Mouse (Mus musculus): ENCODE measurements around the gene Ccin. TPM values are rescaled to one million over a fixed set of nuclear protein-coding genes. Genes with fewer than 3 reads are reported as not detected.

The Ccin gene
- polyA plus RNA-seq, 1 experiment from 2014 or later, result not detected

DNA sequence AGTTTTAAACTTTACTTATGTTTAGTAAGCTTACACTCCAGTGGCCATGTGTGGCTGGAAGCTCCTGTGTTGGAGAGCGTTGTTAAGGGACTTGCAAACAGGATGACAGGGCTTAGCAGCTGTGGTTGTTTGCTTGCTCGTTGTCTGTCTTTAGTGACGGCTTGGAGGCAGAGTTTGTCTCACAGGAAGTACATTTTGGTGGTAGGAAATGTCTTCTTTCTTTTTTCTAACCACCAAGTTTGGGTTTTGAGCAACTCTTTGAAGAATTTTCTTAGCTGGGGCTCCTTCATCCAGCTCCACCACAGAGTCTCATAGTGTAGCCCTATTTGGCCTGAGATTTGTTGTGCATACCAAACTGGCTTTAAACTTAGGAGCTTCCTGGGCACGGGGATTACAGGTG is 39.0 kb downstream of the Ccin start:
- H3K4me2 ChIP-seq, result no peak overlapping the region
- H3K9ac ChIP-seq (replicated peaks), result no peak overlapping the region
- WGBS, result 77% methylated on average over 4 of the region's 4 CpGs
- no peaks in the 10 kb centered on the region for H3K4me1 ChIP-seq (replicated peaks)
- H3K9me3 ChIP-seq, result no peaks in the 10 kb centered on the region
- H3K36me3 ChIP-seq, result peaks cover 92% of the 10 kb centered on the region
- H3K27ac ChIP-seq, result no peak overlapping the region
- H3K4me3 ChIP-seq (replicated peaks), result no peak overlapping the region
- H3K27me3 ChIP-seq, result no peaks in the 10 kb centered on the region
- ATAC-seq (ENCODE audit: insufficient number of reproducible peaks, insufficient read depth, low FRiP score, low TSS enrichment, low read depth), result no peak

DNA sequence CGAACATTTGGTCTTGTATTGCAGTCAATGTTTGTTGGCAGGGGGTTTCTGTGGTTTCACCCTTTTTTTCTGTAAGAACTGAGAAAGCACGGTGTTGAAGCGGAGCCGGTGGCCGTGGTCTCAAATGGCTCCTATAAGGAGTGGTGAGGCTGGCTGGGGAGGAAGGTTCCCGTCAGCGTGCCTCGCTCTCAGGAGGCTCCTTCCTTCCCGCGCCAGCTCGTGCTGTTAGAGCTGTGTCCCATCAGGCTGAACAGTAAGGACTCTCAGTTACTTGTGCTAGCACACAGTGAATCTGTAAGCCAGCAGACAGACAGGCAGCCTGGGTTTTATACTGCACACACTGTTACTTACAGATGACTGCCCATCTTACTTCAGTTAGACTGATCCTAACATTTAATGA is 39.5 kb downstream of the Ccin start:
- no peak for ATAC-seq (ENCODE audit: insufficient number of reproducible peaks, insufficient read depth, low FRiP score, low TSS enrichment, low read depth)
- WGBS, result 93% methylated on average over 11 of the region's 11 CpGs

DNA sequence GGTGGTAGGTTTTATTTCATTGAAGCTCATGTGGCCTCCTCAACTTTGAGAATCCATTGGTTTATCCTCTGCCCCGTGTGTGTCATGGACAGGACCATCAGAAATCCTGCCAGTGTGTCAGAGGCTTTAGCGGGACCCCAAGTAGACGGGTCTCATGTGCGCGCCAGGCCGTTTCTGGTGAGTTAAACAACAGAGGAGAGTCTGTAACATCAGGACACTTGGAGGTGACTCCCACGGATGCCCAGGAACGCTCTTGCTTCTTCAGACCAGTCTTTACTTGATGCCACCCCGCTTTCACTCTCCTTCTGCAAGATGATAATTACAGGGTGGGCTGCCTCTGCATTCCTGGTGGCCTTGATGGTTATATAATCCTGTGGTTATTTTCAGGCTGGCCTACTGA is 40.4 kb downstream of the Ccin start:
- Histone ChIP-seq H3K4me1 (replicated peaks) (no peaks in the 10 kb centered on the region), H3K4me2 (no peak overlapping the region), H3K36me3 (peaks cover 99% of the 10 kb centered on the region), H3K9ac (replicated peaks) (no peak overlapping the region), H3K27ac (no peak overlapping the region), H3K9me3 (no peaks in the 10 kb centered on the region), H3K4me3 (replicated peaks) (no peak overlapping the region), H3K27me3 (no peaks in the 10 kb centered on the region)
- WGBS, result 93% methylated on average over 9 of the region's 9 CpGs
- no peak for ATAC-seq (ENCODE audit: insufficient number of reproducible peaks, insufficient read depth, low FRiP score, low TSS enrichment, low read depth)

More for the DNA sequence above, 39.5 kb downstream of the Ccin start:
- H3K9ac ChIP-seq (replicated peaks), result no peak overlapping the region
- H3K4me1 ChIP-seq (replicated peaks), result no peaks in the 10 kb centered on the region
- no peak overlapping the region for H3K4me3 ChIP-seq (replicated peaks)
- H3K27me3 ChIP-seq, result no peaks in the 10 kb centered on the region
- no peak overlapping the region for H3K27ac ChIP-seq
- H3K36me3 ChIP-seq, result peaks cover 96% of the 10 kb centered on the region
- no peaks in the 10 kb centered on the region for H3K9me3 ChIP-seq
- no peak overlapping the region for H3K4me2 ChIP-seq

DNA sequence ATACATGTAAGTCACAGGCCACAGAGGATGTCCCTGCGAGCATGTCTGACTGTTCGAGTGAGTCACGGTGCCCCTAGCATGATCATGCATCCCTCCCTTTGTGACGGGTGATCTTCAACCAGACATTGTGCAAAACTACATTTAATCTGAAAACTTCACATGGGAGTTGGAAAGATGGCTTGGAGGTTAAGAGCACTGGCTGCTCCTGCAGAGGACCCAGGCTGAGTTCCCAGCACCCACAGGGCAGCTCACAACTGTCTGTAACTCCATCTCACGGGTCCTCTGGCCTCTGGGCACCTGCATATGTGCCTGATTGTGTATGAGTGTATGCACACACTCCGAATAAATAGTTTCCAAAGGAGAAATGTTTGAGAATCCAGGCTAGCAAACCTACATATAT is 41.0 kb downstream of the Ccin start:
- ATAC-seq (ENCODE audit: insufficient number of reproducible peaks, insufficient read depth, low FRiP score, low TSS enrichment, low read depth), result no peak
- no peak overlapping the region for H3K27ac ChIP-seq
- WGBS, result 95% methylated on average over 6 of the region's 6 CpGs
- peaks cover 99% of the 10 kb centered on the region for H3K36me3 ChIP-seq
- H3K9me3 ChIP-seq, result no peaks in the 10 kb centered on the region
- H3K4me3 ChIP-seq (replicated peaks), result no peak overlapping the region
- no peaks in the 10 kb centered on the region for H3K4me1 ChIP-seq (replicated peaks)
- no peak overlapping the region for H3K9ac ChIP-seq (replicated peaks)
- H3K27me3 ChIP-seq, result no peaks in the 10 kb centered on the region
- no peak overlapping the region for H3K4me2 ChIP-seq

DNA sequence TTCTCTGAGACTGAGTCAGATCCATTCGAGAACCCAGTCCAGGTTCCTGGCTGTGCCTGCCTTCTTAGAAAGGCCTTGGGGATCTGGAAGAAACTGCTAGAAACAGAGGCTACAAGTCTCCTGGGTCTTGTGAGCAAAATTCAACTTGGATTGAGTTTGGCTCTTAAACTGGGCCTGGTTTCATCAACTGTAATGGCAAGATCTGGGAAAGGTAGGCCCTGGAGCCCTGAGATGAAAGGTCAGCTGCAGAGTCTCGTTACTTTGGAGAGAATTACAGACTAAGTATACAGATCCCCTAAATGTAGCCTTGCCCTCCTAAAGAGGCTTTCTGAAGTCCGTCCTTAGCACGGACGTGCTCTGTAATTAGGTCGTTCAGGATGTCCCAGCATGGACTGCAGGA is 42.3 kb downstream of the Ccin start:
- ATAC-seq (ENCODE audit: insufficient number of reproducible peaks, insufficient read depth, low FRiP score, low TSS enrichment, low read depth), result no peak
- Histone ChIP-seq H3K4me2 (no peak overlapping the region), H3K36me3 (peaks cover 99% of the 10 kb centered on the region), H3K4me1 (replicated peaks) (no peaks in the 10 kb centered on the region), H3K9me3 (no peaks in the 10 kb centered on the region), H3K9ac (replicated peaks) (no peak overlapping the region), H3K27ac (no peak overlapping the region), H3K4me3 (replicated peaks) (no peak overlapping the region), H3K27me3 (no peaks in the 10 kb centered on the region)
- WGBS, result 69% methylated on average over 6 of the region's 6 CpGs

DNA sequence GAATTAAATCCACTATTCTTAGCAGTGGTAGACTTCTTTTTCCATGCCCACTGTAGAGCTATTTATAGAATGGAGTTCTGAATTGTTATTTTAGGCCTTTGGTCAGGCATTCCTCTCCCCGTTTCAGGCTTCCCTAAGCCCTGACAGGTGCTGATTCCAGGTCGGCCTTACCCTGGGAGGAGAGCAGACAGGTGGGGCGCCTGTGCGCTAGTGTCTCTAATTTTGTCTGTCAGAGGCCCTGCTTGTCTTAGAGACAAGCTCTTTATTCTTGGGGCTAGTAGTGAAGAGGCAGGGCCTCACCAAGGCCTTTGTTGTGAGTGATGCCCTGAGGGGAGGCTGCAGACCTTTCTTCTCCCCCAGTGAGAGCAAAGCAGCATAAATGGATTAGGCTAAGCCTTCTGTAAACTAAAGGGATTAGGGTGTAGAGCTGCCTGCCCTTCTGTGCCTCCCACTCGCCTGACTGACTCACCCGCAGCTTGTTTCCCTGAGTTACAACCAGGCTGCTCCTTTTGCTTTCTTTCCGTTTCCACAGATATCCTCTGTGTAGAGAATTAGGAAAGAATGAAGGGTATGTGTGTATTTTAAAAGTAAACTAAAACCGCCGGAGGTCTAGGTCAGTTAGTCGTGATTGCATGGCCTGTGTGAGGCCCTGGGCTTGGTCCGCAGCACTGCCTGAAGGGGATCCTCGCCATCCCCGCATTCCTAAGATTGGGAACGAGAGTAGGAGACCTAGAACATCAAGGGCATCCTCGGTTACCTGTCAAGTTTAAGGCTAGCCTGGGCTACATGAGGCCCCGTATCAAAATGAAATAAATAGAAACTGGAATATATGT is 45.2 kb downstream of the Ccin start:
- Histone ChIP-seq H3K4me2 (no peak overlapping the region), H3K4me1 (replicated peaks) (no peaks in the 10 kb centered on the region), H3K9me3 (no peaks in the 10 kb centered on the region), H3K27me3 (no peaks in the 10 kb centered on the region), H3K9ac (replicated peaks) (no peak overlapping the region), H3K27ac (no peak overlapping the region), H3K4me3 (replicated peaks) (no peak overlapping the region), H3K36me3 (peaks cover 99% of the 10 kb centered on the region)
- 44% methylated on average over 16 of the region's 16 CpGs for WGBS
- peak; percentile 37; the same call in 1 of the 2 replicates for ATAC-seq (ENCODE audit: insufficient number of reproducible peaks, insufficient read depth, low FRiP score, low TSS enrichment, low read depth)

DNA sequence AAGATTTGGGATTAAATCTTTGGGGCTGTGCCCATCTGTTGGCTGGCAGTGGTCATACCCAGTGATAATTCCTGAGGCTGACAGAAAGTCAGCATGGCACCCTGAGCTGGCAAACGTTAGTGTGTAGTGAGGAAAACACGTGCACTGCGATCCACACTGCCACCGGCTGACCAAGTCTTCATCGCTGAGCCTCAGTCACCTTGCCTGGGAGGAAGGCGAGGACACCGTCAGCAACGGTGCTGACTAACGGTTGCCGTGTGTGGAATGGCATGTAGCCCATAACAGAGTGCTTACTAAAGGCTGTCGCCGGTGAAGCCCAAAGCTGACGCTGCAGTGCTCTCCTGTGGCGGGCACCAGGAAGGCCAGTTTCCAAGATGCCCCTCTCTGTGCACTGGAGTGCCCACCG is 46.4 kb downstream of the Ccin start:
- Histone ChIP-seq H3K4me3 (replicated peaks) (no peak overlapping the region), H3K4me1 (replicated peaks) (no peaks in the 10 kb centered on the region), H3K36me3 (peaks cover 97% of the 10 kb centered on the region), H3K27ac (no peak overlapping the region), H3K4me2 (no peak overlapping the region), H3K9me3 (no peaks in the 10 kb centered on the region), H3K9ac (replicated peaks) (no peak overlapping the region), H3K27me3 (no peaks in the 10 kb centered on the region)
- 91% methylated on average over 15 of the region's 15 CpGs for WGBS
- ATAC-seq (ENCODE audit: insufficient number of reproducible peaks, insufficient read depth, low FRiP score, low TSS enrichment, low read depth), result no peak

DNA sequence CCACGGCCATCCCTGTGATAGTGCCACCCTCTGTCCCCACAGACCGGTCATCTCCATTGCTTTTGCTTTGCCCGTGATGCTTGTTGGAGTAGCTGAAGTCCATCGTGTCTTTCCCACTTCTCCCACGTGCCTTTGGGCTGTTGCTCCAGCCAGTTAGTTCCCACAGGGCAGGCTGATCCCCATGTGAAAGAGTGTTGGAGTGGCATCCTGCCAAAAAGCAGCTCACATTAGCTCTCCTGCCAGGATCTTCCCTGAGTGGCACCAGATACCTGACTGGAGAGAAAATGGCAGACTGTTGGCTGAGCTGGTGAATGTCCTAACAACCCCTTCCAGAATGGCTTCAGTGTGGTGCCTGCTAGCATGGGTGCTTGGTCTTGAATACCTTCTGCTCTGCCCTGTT is 48.2 kb downstream of the Ccin start:
- H3K4me3 ChIP-seq (replicated peaks), result no peak overlapping the region
- ATAC-seq (ENCODE audit: insufficient number of reproducible peaks, insufficient read depth, low FRiP score, low TSS enrichment, low read depth), result no peak
- WGBS, result 86% methylated on average over 5 of the region's 5 CpGs
- no peaks in the 10 kb centered on the region for H3K4me1 ChIP-seq (replicated peaks)
- no peak overlapping the region for H3K27ac ChIP-seq
- no peak overlapping the region for H3K4me2 ChIP-seq
- H3K36me3 ChIP-seq, result peaks cover 92% of the 10 kb centered on the region
- H3K9ac ChIP-seq (replicated peaks), result no peak overlapping the region
- no peaks in the 10 kb centered on the region for H3K27me3 ChIP-seq
- no peaks in the 10 kb centered on the region for H3K9me3 ChIP-seq

Other genes with a start within 250 kb of the Ccin start
- not detected in 2 replicates for gene Olfr159, start 212.5 kb upstream of the Ccin start, polyA plus RNA-seq (2016; fragmentation: Nextera tagmentation; extraction: Ambion mirVana)
- 0.19 TPM in 1 of 2 replicates, not detected in the other for gene Olfr156, start 159.6 kb upstream of the Ccin start, polyA plus RNA-seq (2016; fragmentation: Nextera tagmentation; extraction: Ambion mirVana)
- gene Olfr157, start 143.3 kb upstream of the Ccin start, polyA plus RNA-seq (2016; fragmentation: Nextera tagmentation; extraction: Ambion mirVana), result 0.12 TPM in 1 of 2 replicates, not detected in the other
- gene Olfr155, start 131.9 kb upstream of the Ccin start, polyA plus RNA-seq (2016; fragmentation: Nextera tagmentation; extraction: Ambion mirVana), result not detected in 2 replicates
- 26.9 and 33.1 TPM in 2 replicates for gene Reck, start 108.0 kb upstream of the Ccin start, polyA plus RNA-seq (2016; fragmentation: Nextera tagmentation; extraction: Ambion mirVana)
- gene Glipr2, start 26.1 kb upstream of the Ccin start, polyA plus RNA-seq (2016; fragmentation: Nextera tagmentation; extraction: Ambion mirVana), result 86.2 and 89.9 TPM in 2 replicates
- 241 and 247 TPM in 2 replicates for gene Clta, start 21.0 kb downstream of the Ccin start, polyA plus RNA-seq (2016; fragmentation: Nextera tagmentation; extraction: Ambion mirVana)
- gene Gne, start 100.7 kb downstream of the Ccin start, polyA plus RNA-seq (2016; fragmentation: Nextera tagmentation; extraction: Ambion mirVana), result 20.5 and 20.7 TPM in 2 replicates